Comparison of ENCODE assay signal across 22 mouse cellular contexts in the genomic region with DNA sequence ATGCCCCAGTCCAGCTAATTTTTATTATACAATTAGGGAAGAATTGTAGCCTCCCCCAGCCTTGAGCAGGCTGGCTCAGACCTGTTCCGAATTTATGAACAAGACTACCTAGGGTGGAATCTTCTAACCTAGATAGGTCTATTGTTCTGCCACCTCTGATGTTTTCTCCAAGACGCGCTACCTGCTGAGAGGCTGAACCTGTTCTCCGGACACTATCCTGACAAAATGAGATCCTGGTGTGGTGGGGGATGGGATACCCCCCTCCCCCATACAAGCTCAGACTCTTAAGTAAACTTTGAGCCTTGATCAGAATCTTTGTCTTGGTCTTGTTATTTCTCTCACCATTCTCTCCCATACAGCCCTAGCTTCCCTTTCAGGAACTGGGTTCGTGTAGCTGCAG. TPM values are rescaled to one million over a fixed set of nuclear protein-coding genes. Genes with fewer than 3 reads are reported as not detected.
A peak's percentile ranks its signal among the peaks of the same experiment; 100 is the strongest.
DNase-seq lines count a peak whose midpoint lies in the region; ATAC-seq and TF ChIP-seq lines count a peak whose summit lies in the region.
"Had no signal": no experiment of that assay in that cellular context is flagged by ENCODE, and none has a peak within 500 bp of the region (broad histone marks: within the 10 kb centered on the region; RNA-seq: fewer than 3 reads in every experiment).

No protein-coding gene starts in this region.

- no peaks in the 10 kb centered on the region for H3K4me1 ChIP-seq in ES-Bruce4 (ENCODE audit: control insufficient read depth, insufficient read depth, low read length)
- no peaks in the 10 kb centered on the region for H3K4me1 ChIP-seq in ES-E14 (ENCODE audit: control insufficient read depth in 2 of 2, insufficient read depth in 2 of 2, low read length in 2 of 2, poor library complexity in 1 of 2)
- no peaks in the 10 kb centered on the region for H3K4me1 ChIP-seq in hindbrain, embryonic 13.5 days (replicated peaks)
- no peaks in the 10 kb centered on the region for H3K4me1 ChIP-seq in midbrain, postnatal 0 days (ENCODE audit: insufficient read depth, low read length)
- H3K4me1 ChIP-seq: embryonic facial prominence, embryonic 10.5 days; embryonic facial prominence, embryonic 12.5 days; forebrain, embryonic 13.5 days; forebrain, embryonic 15.5 days had no signal

- H3K9ac ChIP-seq in ES-Bruce4 (ENCODE audit: low read depth, poor library complexity, severe bottlenecking) (no peak overlapping the region), ES-E14 (ENCODE audit: insufficient read depth, low read depth, low read length, poor library complexity, severe bottlenecking) (no peak overlapping the region)
- H3K9ac ChIP-seq in hindbrain, embryonic 13.5 days: no peak overlapping the region
- no peak overlapping the region for H3K9ac ChIP-seq in midbrain, postnatal 0 days (replicated peaks; ENCODE audit: low read length, poor library complexity, severe bottlenecking)
- H3K9ac ChIP-seq: embryonic facial prominence, embryonic 12.5 days; forebrain, embryonic 13.5 days; forebrain, embryonic 15.5 days; forebrain, postnatal 0 days had no signal

- 84% methylated on average over 5 of the region's 5 CpGs for WGBS in hindbrain, embryonic 13.5 days
- 71% methylated on average over 5 of the region's 5 CpGs for WGBS in midbrain, postnatal 0 days

- 0 out of 2 replicates have a peak, but pooled peaks have one; percentile 20 for TF ChIP-seq EP300 in ES-Bruce4 (IDR thresholded peaks at IDR 0.05; ENCODE audit: insufficient read depth, low read depth, low read length)

- H3K4me2 ChIP-seq in hindbrain, embryonic 13.5 days: no peak overlapping the region
- H3K4me2 ChIP-seq in midbrain, postnatal 0 days (ENCODE audit: low read depth, low read length, poor library complexity, severe bottlenecking): no peak overlapping the region
- H3K4me2 ChIP-seq: embryonic facial prominence, embryonic 12.5 days; forebrain, embryonic 13.5 days; forebrain, embryonic 15.5 days had no signal

- DNase-seq in ES-E14 (ENCODE audit: low read depth, low spot score): peak; percentile 15
- peak; percentile 73 for DNase-seq in ZHBTc4 (ENCODE audit: low read depth, low spot score)
- DNase-seq in spleen, postnatal 14 days (ENCODE audit: low spot score in 2 of 2): no peak
- no peak for DNase-seq in midbrain, postnatal 0 days (ENCODE audit: low spot score)
- DNase-seq: adrenal gland, adult 8-10 months; adrenal gland, postnatal 14 days; adrenal gland, postnatal 36 days; B cell, adult 2 months; cerebellum, adult 11-12 months; cerebellum, adult 2 months; cerebellum, adult 9-10 months; cerebellum, postnatal 10 days; cerebellum, postnatal 25 days; forebrain, postnatal 0 days had no signal

- no peak for TF ChIP-seq POLR2A in ES-Bruce4 (IDR thresholded peaks at IDR 0.05; ENCODE audit: insufficient read depth, low read length)

- H3K27me3 ChIP-seq in ES-Bruce4 (ENCODE audit: control insufficient read depth, insufficient read depth, low read length, poor library complexity, severe bottlenecking): no peaks in the 10 kb centered on the region
- no peaks in the 10 kb centered on the region for H3K27me3 ChIP-seq in hindbrain, embryonic 13.5 days
- H3K27me3 ChIP-seq in midbrain, postnatal 0 days (ENCODE audit: insufficient read depth, low read length): no peaks in the 10 kb centered on the region
- H3K27me3 ChIP-seq: CH12.LX; embryonic facial prominence, embryonic 12.5 days; forebrain, embryonic 13.5 days; forebrain, embryonic 15.5 days had no signal

- H3K4me3 ChIP-seq in ES-Bruce4 (ENCODE audit: low read depth, low read length): no peak overlapping the region
- H3K4me3 ChIP-seq in ES-E14 (ENCODE audit: insufficient read depth in 1 of 2, low read depth in 1 of 2, low read length in 2 of 2, poor library complexity in 1 of 2, severe bottlenecking in 1 of 2): no peak overlapping the region
- no peak overlapping the region for H3K4me3 ChIP-seq in hindbrain, embryonic 13.5 days
- H3K4me3 ChIP-seq in midbrain, postnatal 0 days (ENCODE audit: low read depth, low read length): no peak overlapping the region
- H3K4me3 ChIP-seq: embryonic facial prominence, embryonic 10.5 days; embryonic facial prominence, embryonic 12.5 days; forebrain, embryonic 13.5 days; forebrain, embryonic 15.5 days had no signal

- H3K27ac ChIP-seq in ES-Bruce4 (ENCODE audit: insufficient read depth, low read length) (no peak overlapping the region), ES-E14 (ENCODE audit: insufficient read depth, low read depth, low read length, poor library complexity, severe bottlenecking) (no peak overlapping the region)
- H3K27ac ChIP-seq in hindbrain, embryonic 13.5 days: no peak overlapping the region
- no peak overlapping the region for H3K27ac ChIP-seq in midbrain, postnatal 0 days (ENCODE audit: low read depth, low read length)
- H3K27ac ChIP-seq: embryonic facial prominence, embryonic 10.5 days; embryonic facial prominence, embryonic 12.5 days; forebrain, embryonic 13.5 days; forebrain, embryonic 15.5 days had no signal

- ATAC-seq in hindbrain, embryonic 13.5 days (ENCODE audit: low FRiP score): no peak
- no peak for ATAC-seq in midbrain, postnatal 0 days (ENCODE audit: low FRiP score)
- ATAC-seq: CD4-positive, CD25-positive, alpha-beta regulatory T cell, adult 4 months; forebrain, embryonic 13.5 days; forebrain, embryonic 15.5 days; forebrain, postnatal 0 days had no signal

- in situ Hi-C loops in ES-E14 (cut with MboI; ENCODE audit: low sequenced_read_pairs in 2 of 2, unreplicated experiment in 2 of 2): no loop called here

- no peak for TF ChIP-seq CTCF in ES-Bruce4 (IDR thresholded peaks at IDR 0.05; ENCODE audit: low read depth, low read length)
- TF ChIP-seq CTCF in midbrain, postnatal 0 days (IDR thresholded peaks at IDR 0.05): no peak

- H3K36me3 ChIP-seq in ES-Bruce4 (ENCODE audit: control insufficient read depth, insufficient read depth, low read length, poor library complexity, severe bottlenecking) (no peaks in the 10 kb centered on the region), ES-E14 (ENCODE audit: control insufficient read depth, insufficient read depth, low read length, poor library complexity, severe bottlenecking) (no peaks in the 10 kb centered on the region)
- no peaks in the 10 kb centered on the region for H3K36me3 ChIP-seq in hindbrain, embryonic 13.5 days
- no peaks in the 10 kb centered on the region for H3K36me3 ChIP-seq in midbrain, postnatal 0 days (ENCODE audit: insufficient read depth, low read length)
- H3K36me3 ChIP-seq: embryonic facial prominence, embryonic 10.5 days; embryonic facial prominence, embryonic 12.5 days; forebrain, embryonic 15.5 days had no signal

- peaks cover 5% of the 10 kb centered on the region; the same call in 1 of the 2 replicates for H3K9me3 ChIP-seq in ES-Bruce4 (replicated peaks; ENCODE audit: control insufficient read depth, insufficient read depth, low read length, poor library complexity, severe bottlenecking)
- H3K9me3 ChIP-seq in ES-E14 (ENCODE audit: control insufficient read depth, insufficient read depth, low read depth, low read length): no peaks in the 10 kb centered on the region
- H3K9me3 ChIP-seq in hindbrain, embryonic 13.5 days: no peaks in the 10 kb centered on the region
- H3K9me3 ChIP-seq in midbrain, postnatal 0 days (ENCODE audit: low read length): no peaks in the 10 kb centered on the region
- H3K9me3 ChIP-seq: embryonic facial prominence, embryonic 10.5 days; embryonic facial prominence, embryonic 12.5 days; forebrain, embryonic 13.5 days; forebrain, embryonic 15.5 days had no signal

TF ChIP-seq in ES-E14, 5 proteins besides CTCF, POLR2A, EP300 and RAD21:
- no peak for TF ChIP-seq ZC3H11A (IDR thresholded peaks at IDR 0.05; ENCODE audit: borderline replicate concordance, low read depth, low read length)
- TF ChIP-seq CHD2 (IDR thresholded peaks at IDR 0.05; ENCODE audit: low read depth, low read length): peak; percentile 64; the same call in 1 of the 2 replicates

RNA-seq across cellular contexts. Expression of gene Map6d1, which starts 16.8 kb away (rescaled TPM):
- 0.94 and 1.0 TPM in 2 replicates for polyA plus RNA-seq in ES-Bruce4 (2011; ENCODE audit: insufficient read depth, insufficient read length, low read depth, missing spikeins)
- 0.58 and 0.62 TPM in 2 replicates for total RNA-seq in ES-E14 (2012; rRNA removed)
- polyA plus RNA-seq in hindbrain, embryonic 13.5 days (2015; fragmentation: Nextera tagmentation; extraction: Ambion mirVana): 2.9 and 3.1 TPM in 2 replicates
- 8.6 and 9.7 TPM in 2 replicates for total RNA-seq in midbrain, postnatal 0 days (2014; rRNA removed)
- 3.7 and 4.3 TPM in 2 replicates for polyA plus RNA-seq in midbrain, postnatal 0 days (2015; fragmentation: Nextera tagmentation; extraction: Ambion mirVana)

RNA-seq across cellular contexts. Expression of gene Parl, which starts 44.3 kb away (rescaled TPM):
- polyA plus RNA-seq in ES-Bruce4 (2011; ENCODE audit: insufficient read depth, insufficient read length, low read depth, missing spikeins): 87.9 and 94.9 TPM in 2 replicates
- 118 and 120 TPM in 2 replicates for total RNA-seq in ES-E14 (2012; rRNA removed)
- 79.2 and 82.5 TPM in 2 replicates for polyA plus RNA-seq in hindbrain, embryonic 13.5 days (2015; fragmentation: Nextera tagmentation; extraction: Ambion mirVana)
- 31.8 and 104 TPM in 2 replicates for total RNA-seq in midbrain, postnatal 0 days (2014; rRNA removed)
- polyA plus RNA-seq in midbrain, postnatal 0 days (2015; fragmentation: Nextera tagmentation; extraction: Ambion mirVana): 81.8 and 82.3 TPM in 2 replicates

Comparison
In these comparisons a context has a peak if more than half of its experiments do, and no peak if none do; other contexts are left out.
1. DNase-seq: peak in ES-E14 (single experiment) and ZHBTc4 (single experiment); none in spleen, postnatal 14 days (0 of 2) and midbrain, postnatal 0 days (single experiment).